Mouse (Mus musculus) embryonic facial prominence, embryonic 12.5 days (tissue): ENCODE measurements around the gene Plekhs1. TPM values are rescaled to one million over a fixed set of nuclear protein-coding genes. Genes with fewer than 3 reads are reported as not detected.

Source experiments
- ATAC-seq: fragments of 200-750 bp; cut with Nextera tagmentation; 2 replicates; pipeline ENCODE4 v1.8.0; 2017; ENCODE audit not compliant: insufficient number of reproducible peaks, insufficient read depth, low FRiP score, low TSS enrichment
- H3K27ac ChIP-seq: fragments of 300-500 bp; sonication (generic); 2 replicates; pipeline ENCODE4 v1.5.1; 2016; ENCODE audit warnings: mild to moderate bottlenecking
- H3K27me3 ChIP-seq: fragments of 300-500 bp; sonication (generic); 2 replicates; pipeline ENCODE4 v1.6.1; 2016; ENCODE audit warnings: mild to moderate bottlenecking, moderate library complexity
- H3K36me3 ChIP-seq: fragments of 300-500 bp; sonication (generic); 2 replicates; pipeline ENCODE4 v1.6.1; 2016; ENCODE audit warnings: mild to moderate bottlenecking
- H3K4me1 ChIP-seq: fragments of 300-500 bp; sonication (generic); 2 replicates; pipeline ENCODE4 v1.6.1; 2016
- H3K4me2 ChIP-seq: fragments of 300-500 bp; sonication (generic); replicated peaks from 2 replicates; pipeline ENCODE4 v1.6.1; 2016; ENCODE audit warnings: mild to moderate bottlenecking, moderate library complexity
- H3K4me3 ChIP-seq: fragments of 300-500 bp; sonication (generic); 2 replicates; pipeline ENCODE4 v1.5.1; 2016; ENCODE audit warnings: mild to moderate bottlenecking
- H3K9ac ChIP-seq: fragments of 300-500 bp; sonication (generic); 2 replicates; pipeline ENCODE4 v1.6.1; 2016; ENCODE audit warnings: mild to moderate bottlenecking, moderate library complexity
- H3K9me3 ChIP-seq: fragments of 300-500 bp; sonication (generic); 2 replicates; pipeline ENCODE4 v1.6.1; 2016; ENCODE audit warnings: mild to moderate bottlenecking, moderate library complexity
- WGBS: fragments of 180-500 bp; shearing (Covaris S2); methylation state at CpG from one replicate; pipeline ENCODE4 v1.1.7; 2016; 5-methylcytosine and 5-hydroxymethylcytosine counted together
- polyA plus RNA-seq: library from polyadenylated mRNA; unstranded; fragments of >200 nt; fragmentation: Nextera tagmentation; extraction: Ambion mirVana; gene quantifications from 2 replicates; pipeline ENCODE4 v1.2.1, GENCODE M21; 2016

Plekhs1 gene
- polyA plus RNA-seq, 1 experiment from 2014 or later, result 0.28 TPM

- Histone ChIP-seq H3K4me3 (no peak overlapping the region), H3K9me3 (no peaks in the 10 kb centered on the region), H3K4me2 (no peak overlapping the region), H3K27me3 (no peaks in the 10 kb centered on the region), H3K27ac (no peak overlapping the region), H3K4me1 (no peaks in the 10 kb centered on the region), H3K36me3 (peaks cover 19% of the 10 kb centered on the region), H3K9ac (no peak overlapping the region)
- 93% methylated on average over 12 of the region's 12 CpGs for WGBS
- ATAC-seq, result no peak
These were observed 69.8 kb downstream of the Plekhs1 start for GRCm38 (mm10) chr19:56531251-56531650.

- no peak for ATAC-seq
- 89% methylated on average over 14 of the region's 14 CpGs for WGBS
- no peak overlapping the region for H3K9ac ChIP-seq
- no peak overlapping the region for H3K4me3 ChIP-seq
- H3K36me3 ChIP-seq, result peaks cover 25% of the 10 kb centered on the region
- no peak overlapping the region for H3K4me2 ChIP-seq
- no peaks in the 10 kb centered on the region for H3K27me3 ChIP-seq
- no peaks in the 10 kb centered on the region for H3K9me3 ChIP-seq
- no peak overlapping the region for H3K27ac ChIP-seq
- no peaks in the 10 kb centered on the region for H3K4me1 ChIP-seq
These were observed 72.0 kb downstream of the Plekhs1 start for GRCm38 (mm10) chr19:56533291-56534071.

GRCm38 (mm10) chr19:56534337-56534736 is 72.9 kb downstream of the Plekhs1 start:
- Histone ChIP-seq H3K9ac (no peak overlapping the region), H3K4me3 (no peak overlapping the region), H3K4me1 (no peaks in the 10 kb centered on the region), H3K9me3 (no peaks in the 10 kb centered on the region), H3K27me3 (no peaks in the 10 kb centered on the region), H3K4me2 (no peak overlapping the region), H3K27ac (no peak overlapping the region), H3K36me3 (peaks cover 25% of the 10 kb centered on the region)
- ATAC-seq, result no peak
- 81% methylated on average over 3 of the region's 3 CpGs for WGBS

GRCm38 (mm10) chr19:56535064-56535463 is 73.6 kb downstream of the Plekhs1 start:
- Histone ChIP-seq H3K9ac (no peak overlapping the region), H3K4me1 (no peaks in the 10 kb centered on the region), H3K9me3 (no peaks in the 10 kb centered on the region), H3K27me3 (no peaks in the 10 kb centered on the region), H3K36me3 (peaks cover 26% of the 10 kb centered on the region), H3K27ac (no peak overlapping the region), H3K4me3 (no peak overlapping the region), H3K4me2 (no peak overlapping the region)
- WGBS, result 86% methylated on average over 9 of the region's 9 CpGs
- ATAC-seq, result no peak

- H3K36me3 ChIP-seq, result peaks cover 30% of the 10 kb centered on the region
- 90% methylated on average over 9 of the region's 9 CpGs for WGBS
These were observed 74.3 kb downstream of the Plekhs1 start for GRCm38 (mm10) chr19:56535765-56536164.

More at GRCm38 (mm10) chr19:56535765-56536164, 74.3 kb downstream of the Plekhs1 start:
- Histone ChIP-seq H3K9me3 (no peaks in the 10 kb centered on the region), H3K4me2 (no peak overlapping the region), H3K27me3 (no peaks in the 10 kb centered on the region), H3K4me1 (no peaks in the 10 kb centered on the region), H3K4me3 (no peak overlapping the region), H3K9ac (no peak overlapping the region), H3K27ac (no peak overlapping the region)
- no peak for ATAC-seq

Other genes starting within 250 kb of the Plekhs1 start
- 0.09 TPM in 1 of 2 replicates, not detected in the other for gene Habp2, start 174.5 kb upstream of the Plekhs1 start, polyA plus RNA-seq
- gene Nrap, start 71.6 kb upstream of the Plekhs1 start, polyA plus RNA-seq, result 0.19 and 0.34 TPM in 2 replicates
- gene Casp7, start 64.5 kb upstream of the Plekhs1 start, polyA plus RNA-seq, result 30.7 and 32.1 TPM in 2 replicates
- gene Dclre1a, start 86.6 kb downstream of the Plekhs1 start, polyA plus RNA-seq, result 19.8 and 20.7 TPM in 2 replicates
- gene Nhlrc2, start 86.6 kb downstream of the Plekhs1 start, polyA plus RNA-seq, result 18.8 and 19.1 TPM in 2 replicates